Mouse (Mus musculus): ENCODE results near the gene Ptges3. TPM values are rescaled to one million over a fixed set of nuclear protein-coding genes. Genes with fewer than 3 reads are reported as not detected.
A peak's percentile ranks its signal among the peaks of the same experiment; 100 is the strongest.

Ptges3 gene
- polyA plus RNA-seq (2012; rRNA removed) = 67.9 and 97.4 TPM in 2 replicates

GRCm38 (mm10) chr10:128058601-128059151 is at the start of gene Ptges3:
Gene Ptges3, plus strand, starts transcription at chr10:128058954.
- peak; percentile 99 for DNase-seq (ENCODE audit: low read depth)
- TF ChIP-seq CTCF (IDR thresholded peaks at IDR 0.05; ENCODE audit: borderline replicate concordance, extremely low read depth, insufficient read depth, insufficient read length) = no peak
- TF ChIP-seq POLR2A (IDR thresholded peaks at IDR 0.05; ENCODE audit: borderline replicate concordance, extremely low read depth, insufficient read depth, insufficient read length, poor library complexity, severe bottlenecking) = peak; percentile 40; the same call in 1 of the 2 replicates

GRCm38 (mm10) chr10:128009735-128010134 is 49.0 kb upstream of the Ptges3 start:
- TF ChIP-seq CTCF (IDR thresholded peaks at IDR 0.05; ENCODE audit: borderline replicate concordance, extremely low read depth, insufficient read depth, insufficient read length) (no peak), POLR2A (IDR thresholded peaks at IDR 0.05; ENCODE audit: borderline replicate concordance, extremely low read depth, insufficient read depth, insufficient read length, poor library complexity, severe bottlenecking) (no peak)
- DNase-seq (ENCODE audit: low read depth) = no peak

- TF ChIP-seq POLR2A (IDR thresholded peaks at IDR 0.05; ENCODE audit: borderline replicate concordance, extremely low read depth, insufficient read depth, insufficient read length, poor library complexity, severe bottlenecking) (no peak; the same call in 1 of the 2 replicates), CTCF (IDR thresholded peaks at IDR 0.05; ENCODE audit: borderline replicate concordance, extremely low read depth, insufficient read depth, insufficient read length) (no peak)
- peak; percentile 95 for DNase-seq (ENCODE audit: low read depth)
These were observed 43.5 kb upstream of the Ptges3 start, which contains the start of gene Prim1 for GRCm38 (mm10) chr10:128015068-128015934. Gene Prim1, plus strand, starts transcription at chr10:128015168.

- no peak for DNase-seq (ENCODE audit: low read depth)
- TF ChIP-seq CTCF (IDR thresholded peaks at IDR 0.05; ENCODE audit: borderline replicate concordance, extremely low read depth, insufficient read depth, insufficient read length) (no peak), POLR2A (IDR thresholded peaks at IDR 0.05; ENCODE audit: borderline replicate concordance, extremely low read depth, insufficient read depth, insufficient read length, poor library complexity, severe bottlenecking) (no peak)
These were observed 36.6 kb upstream of the Ptges3 start for GRCm38 (mm10) chr10:128022196-128022595.

DNA sequence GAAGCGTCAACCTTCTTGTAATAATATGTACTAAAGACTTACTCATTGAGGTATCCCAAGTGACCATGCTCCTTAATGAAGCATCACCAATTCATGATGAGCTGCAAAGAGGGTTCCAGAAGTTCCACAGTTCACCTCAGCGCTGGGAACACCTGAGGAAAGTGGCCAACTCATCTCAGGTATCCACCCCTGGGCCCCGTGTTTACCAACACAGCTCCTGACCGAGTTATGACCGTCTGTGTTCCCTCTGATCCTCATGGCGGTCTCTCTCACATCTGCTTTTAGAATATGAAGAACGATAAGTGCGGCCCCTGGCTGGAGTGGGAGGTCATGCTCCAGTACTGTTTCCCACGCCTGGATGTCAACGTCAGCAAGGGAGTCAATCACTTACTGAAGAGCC is 35.3 kb upstream of the Ptges3 start:
- TF ChIP-seq POLR2A (IDR thresholded peaks at IDR 0.05; ENCODE audit: borderline replicate concordance, extremely low read depth, insufficient read depth, insufficient read length, poor library complexity, severe bottlenecking) (no peak), CTCF (IDR thresholded peaks at IDR 0.05; ENCODE audit: borderline replicate concordance, extremely low read depth, insufficient read depth, insufficient read length) (no peak)
- DNase-seq (ENCODE audit: low read depth) = no peak

DNA sequence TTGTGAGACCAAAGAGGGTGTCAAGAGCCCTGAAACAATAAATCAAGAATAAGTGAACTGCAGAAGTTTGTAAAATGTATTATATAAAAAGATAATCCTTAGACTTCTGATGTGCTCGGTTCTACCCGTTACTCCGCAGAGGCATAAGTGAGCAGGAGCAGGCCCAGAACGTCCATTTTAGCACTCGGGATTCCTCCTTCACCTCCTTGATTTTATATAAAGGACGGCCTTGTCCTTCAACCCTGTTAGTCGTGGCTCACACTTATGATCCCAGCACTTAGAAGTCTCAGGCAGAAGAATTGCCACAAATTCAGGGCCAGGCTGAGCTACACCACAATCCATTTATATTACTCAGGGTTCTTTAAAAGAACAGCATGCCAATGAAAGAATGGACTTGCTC is 28.8 kb upstream of the Ptges3 start:
- no peak for DNase-seq (ENCODE audit: low read depth)
- TF ChIP-seq CTCF (IDR thresholded peaks at IDR 0.05; ENCODE audit: borderline replicate concordance, extremely low read depth, insufficient read depth, insufficient read length) = no peak
- no peak for TF ChIP-seq POLR2A (IDR thresholded peaks at IDR 0.05; ENCODE audit: borderline replicate concordance, extremely low read depth, insufficient read depth, insufficient read length, poor library complexity, severe bottlenecking)

DNA sequence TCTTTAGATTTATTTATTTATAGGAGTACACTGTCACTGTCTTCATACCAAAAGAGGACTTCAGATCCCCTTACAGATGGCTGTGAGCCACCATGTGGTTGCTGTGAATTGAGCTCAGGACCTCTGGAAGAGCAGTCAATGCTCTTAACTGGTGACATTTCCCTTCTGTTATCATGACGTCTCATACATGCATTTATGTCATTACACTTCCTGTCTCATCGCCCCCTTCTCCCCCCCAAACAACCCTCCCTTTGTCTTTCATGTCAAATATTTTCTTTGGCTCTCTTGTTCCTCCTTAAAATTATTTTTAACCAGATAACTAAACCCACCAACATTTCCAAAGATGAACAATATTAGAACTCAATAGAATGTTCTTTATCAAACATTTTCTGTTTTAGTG is 27.9 kb upstream of the Ptges3 start:
- TF ChIP-seq CTCF (IDR thresholded peaks at IDR 0.05; ENCODE audit: borderline replicate concordance, extremely low read depth, insufficient read depth, insufficient read length) = no peak
- no peak for TF ChIP-seq POLR2A (IDR thresholded peaks at IDR 0.05; ENCODE audit: borderline replicate concordance, extremely low read depth, insufficient read depth, insufficient read length, poor library complexity, severe bottlenecking)
- DNase-seq (ENCODE audit: low read depth) = no peak

- peak; percentile 50 for DNase-seq (ENCODE audit: low read depth)
- no peak for TF ChIP-seq CTCF (IDR thresholded peaks at IDR 0.05; ENCODE audit: borderline replicate concordance, extremely low read depth, insufficient read depth, insufficient read length)
- TF ChIP-seq POLR2A (IDR thresholded peaks at IDR 0.05; ENCODE audit: borderline replicate concordance, extremely low read depth, insufficient read depth, insufficient read length, poor library complexity, severe bottlenecking) = no peak
These were observed 21.9 kb upstream of the Ptges3 start for GRCm38 (mm10) chr10:128036746-128037425.

GRCm38 (mm10) chr10:128037921-128038320 is 20.8 kb upstream of the Ptges3 start:
- DNase-seq (ENCODE audit: low read depth) = no peak
- TF ChIP-seq CTCF (IDR thresholded peaks at IDR 0.05; ENCODE audit: borderline replicate concordance, extremely low read depth, insufficient read depth, insufficient read length) (no peak), POLR2A (IDR thresholded peaks at IDR 0.05; ENCODE audit: borderline replicate concordance, extremely low read depth, insufficient read depth, insufficient read length, poor library complexity, severe bottlenecking) (no peak)

DNA sequence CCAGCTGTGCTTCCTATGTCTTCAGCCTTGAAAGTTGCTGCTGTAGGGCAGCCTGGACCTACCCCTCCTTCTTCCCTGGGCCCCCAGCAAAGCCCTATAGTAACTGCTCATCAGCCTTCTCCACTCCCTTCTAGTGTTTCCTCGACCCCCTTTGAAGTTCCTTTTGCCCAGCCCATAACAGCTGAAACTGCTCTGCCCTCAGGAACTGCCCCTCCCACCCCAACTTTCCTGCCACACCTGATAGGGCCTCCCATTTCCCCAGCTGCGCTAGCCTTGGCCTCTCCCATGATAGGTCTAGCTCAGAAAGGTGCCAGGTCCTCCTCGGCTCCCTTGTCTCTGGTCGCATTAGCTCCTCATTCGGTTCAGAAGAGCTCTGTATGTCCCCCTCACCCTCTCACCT is 19.6 kb upstream of the Ptges3 start:
- DNase-seq (ENCODE audit: low read depth) = no peak
- TF ChIP-seq POLR2A (IDR thresholded peaks at IDR 0.05; ENCODE audit: borderline replicate concordance, extremely low read depth, insufficient read depth, insufficient read length, poor library complexity, severe bottlenecking) (no peak), CTCF (IDR thresholded peaks at IDR 0.05; ENCODE audit: borderline replicate concordance, extremely low read depth, insufficient read depth, insufficient read length) (no peak)

DNA sequence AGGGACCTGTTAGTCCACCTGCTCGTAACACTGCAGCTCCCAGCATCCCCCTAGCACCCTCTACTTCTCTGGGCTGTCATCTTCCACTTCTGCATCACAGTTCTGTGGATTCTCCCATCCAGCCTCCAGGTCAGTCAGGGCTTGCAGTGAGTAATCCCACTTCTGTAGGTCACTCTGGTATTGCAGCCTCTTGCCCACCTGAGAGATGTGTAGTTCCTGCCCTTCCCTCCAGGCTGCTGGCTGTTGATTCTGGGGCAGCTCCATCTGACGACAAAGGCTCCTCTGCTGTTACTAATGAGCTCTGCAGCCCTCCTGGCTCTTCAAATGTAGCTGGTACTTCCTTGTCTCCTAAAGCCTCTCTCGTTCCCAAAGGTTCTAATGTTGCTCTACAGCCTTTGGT is 18.9 kb upstream of the Ptges3 start:
- no peak for TF ChIP-seq POLR2A (IDR thresholded peaks at IDR 0.05; ENCODE audit: borderline replicate concordance, extremely low read depth, insufficient read depth, insufficient read length, poor library complexity, severe bottlenecking)
- no peak for TF ChIP-seq CTCF (IDR thresholded peaks at IDR 0.05; ENCODE audit: borderline replicate concordance, extremely low read depth, insufficient read depth, insufficient read length)

More for the DNA sequence above, 18.9 kb upstream of the Ptges3 start:
- DNase-seq (ENCODE audit: low read depth) = no peak
